ENCODE assay signal across 8 mouse cellular contexts in the genomic region with DNA sequence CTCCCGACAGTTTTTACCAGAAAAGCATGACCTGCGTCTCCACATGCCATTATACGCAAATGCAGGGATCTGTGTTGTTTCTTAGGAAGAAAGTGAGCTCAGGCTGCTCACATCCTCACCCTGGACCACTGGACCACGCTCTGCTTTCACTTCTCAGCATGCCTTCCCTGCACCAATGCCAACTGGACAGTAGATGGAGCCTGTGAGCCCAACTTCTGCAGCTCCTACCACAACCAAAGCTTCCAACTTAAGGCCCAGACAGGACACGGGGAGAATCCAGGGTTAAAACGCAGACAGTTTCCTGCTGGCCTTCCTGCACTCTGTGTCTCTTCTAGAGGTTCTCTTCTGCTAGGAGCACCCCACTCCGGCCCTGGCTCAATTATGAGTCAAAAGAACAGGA.
DNase-seq lines count a peak whose midpoint lies in the region; ATAC-seq and TF ChIP-seq lines count a peak whose summit lies in the region.

No protein-coding gene starts in this region.

- no peaks in the 10 kb centered on the region for H3K27me3 ChIP-seq in kidney, embryonic 14.5 days (ENCODE audit: control insufficient read depth, insufficient read depth, low read length)
- no peaks in the 10 kb centered on the region for H3K27me3 ChIP-seq in liver, adult 2 months (ENCODE audit: control insufficient read depth, insufficient read depth, low read length)
- no peaks in the 10 kb centered on the region for H3K27me3 ChIP-seq in stomach, embryonic 14.5 days (ENCODE audit: control insufficient read depth, insufficient read depth, low read length)

- peak; percentile 92 for TF ChIP-seq CTCF in liver, adult 2 months (IDR thresholded peaks at IDR 0.05; ENCODE audit: low read depth, low read length)

- TF ChIP-seq POLR2A in liver, adult 2 months (IDR thresholded peaks at IDR 0.05; ENCODE audit: extremely low read depth, insufficient read depth, low read length) = no peak

- DNase-seq in B cell, adult 2 months = peak; percentile 68 to 69
- peak; percentile 73 to 90 for DNase-seq in adrenal gland, adult (ENCODE audit: inconsistent age in 2 of 2, low spot score in 1 of 2)
- peak; percentile 87 for DNase-seq in embryo, embryonic 10.5 days (ENCODE audit: low spot score)
- peak; percentile 70 for DNase-seq in gastrocnemius, postnatal 14 days
- DNase-seq in liver, adult 2 months (ENCODE audit: extremely low read depth, low read depth, low spot score) = peak; percentile 23
- DNase-seq in neural tube, embryonic 10.5 days (ENCODE audit: extremely low spot score, low spot score) = peak; percentile 75

- H3K36me3 ChIP-seq in kidney, embryonic 14.5 days (ENCODE audit: control insufficient read depth, insufficient read depth, low read length) = no peaks in the 10 kb centered on the region
- no peaks in the 10 kb centered on the region for H3K36me3 ChIP-seq in liver, adult 2 months (ENCODE audit: control insufficient read depth, insufficient read depth, low read length)
- H3K36me3 ChIP-seq in stomach, embryonic 14.5 days (ENCODE audit: control insufficient read depth, insufficient read depth, low read length) = no peaks in the 10 kb centered on the region

- no peaks in the 10 kb centered on the region for H3K79me2 ChIP-seq in liver, adult 2 months (ENCODE audit: control insufficient read depth, insufficient read depth, low read length)

- H3K9ac ChIP-seq in kidney, embryonic 14.5 days (ENCODE audit: low read depth, low read length) = no peak overlapping the region
- no peak overlapping the region for H3K9ac ChIP-seq in liver, adult 2 months (ENCODE audit: low read depth, low read length)
- H3K9ac ChIP-seq in stomach, embryonic 14.5 days (replicated peaks; ENCODE audit: low read depth, low read length) = no peak overlapping the region

- H3K4me3 ChIP-seq in kidney, embryonic 14.5 days (ENCODE audit: low read length) = no peak overlapping the region
- H3K4me3 ChIP-seq in liver, adult 2 months (ENCODE audit: insufficient read depth, low read depth, low read length) = no peak overlapping the region
- H3K4me3 ChIP-seq in stomach, embryonic 14.5 days (ENCODE audit: low read depth, low read length) = no peak overlapping the region

- WGBS in kidney, embryonic 14.5 days = 15% methylated on average over 7 of the region's 7 CpGs
- 15% methylated on average over 7 of the region's 7 CpGs for WGBS in liver, adult 2 months
- 11% methylated on average over 7 of the region's 7 CpGs for WGBS in stomach, embryonic 14.5 days

- H3K9me3 ChIP-seq in kidney, embryonic 14.5 days (ENCODE audit: control insufficient read depth, low read length) = no peaks in the 10 kb centered on the region
- 0 out of 2 replicates have a peak, but pooled peaks cover 3% of the 10 kb centered on the region for H3K9me3 ChIP-seq in stomach, embryonic 14.5 days (ENCODE audit: control insufficient read depth, low read depth, low read length)

- ATAC-seq in kidney, embryonic 14.5 days (ENCODE audit: low FRiP score, low TSS enrichment) = peak; percentile 56; the same call in 1 of the 2 replicates
- peak; percentile 10; the same call in 1 of the 2 replicates for ATAC-seq in stomach, embryonic 14.5 days (ENCODE audit: insufficient number of reproducible peaks, insufficient read depth, low FRiP score, low read depth)

- H3K4me2 ChIP-seq in kidney, embryonic 14.5 days (replicated peaks; ENCODE audit: low read depth, low read length) = no peak overlapping the region
- no peak overlapping the region for H3K4me2 ChIP-seq in stomach, embryonic 14.5 days (replicated peaks; ENCODE audit: low read depth, low read length)

- peaks cover 4% of the 10 kb centered on the region; the same call in 1 of the 2 replicates for H3K4me1 ChIP-seq in kidney, embryonic 14.5 days (ENCODE audit: control insufficient read depth, insufficient read depth, low read length)
- H3K4me1 ChIP-seq in liver, adult 2 months (ENCODE audit: control insufficient read depth, insufficient read depth, low read length) = no peaks in the 10 kb centered on the region
- H3K4me1 ChIP-seq in stomach, embryonic 14.5 days (ENCODE audit: control insufficient read depth, insufficient read depth, low read length) = peaks cover 14% of the 10 kb centered on the region

- intact Hi-C loops in gastrocnemius, postnatal 14 days (cut with DNase I; ENCODE audit: low total_unique reads) = no loop called here

- no peak overlapping the region for H3K27ac ChIP-seq in kidney, embryonic 14.5 days (ENCODE audit: low read depth, low read length)
- no peak overlapping the region for H3K27ac ChIP-seq in liver, adult 2 months (replicated peaks; ENCODE audit: insufficient read depth, low read depth, low read length)
- H3K27ac ChIP-seq in stomach, embryonic 14.5 days (ENCODE audit: low read length) = no peak overlapping the region

Comparison
In these comparisons a context has a peak if more than half of its experiments do, and no peak if none do; other contexts are left out.
1. DNase-seq: peak in every context shown above with its lines; median percentile 87 in embryo, embryonic 10.5 days; 82 in adrenal gland, adult; 75 in neural tube, embryonic 10.5 days; 70 in gastrocnemius, postnatal 14 days; 68 in B cell, adult 2 months; 23 in liver, adult 2 months.